Mouse (Mus musculus): ENCODE measurements at regions not wholly inside any gene's neighbourhood (a gene's known extent, or its start where the extent isn't known, plus 50 kb on each side); places are given as distances from the start of the nearest gene placed in this dataset.

DNA sequence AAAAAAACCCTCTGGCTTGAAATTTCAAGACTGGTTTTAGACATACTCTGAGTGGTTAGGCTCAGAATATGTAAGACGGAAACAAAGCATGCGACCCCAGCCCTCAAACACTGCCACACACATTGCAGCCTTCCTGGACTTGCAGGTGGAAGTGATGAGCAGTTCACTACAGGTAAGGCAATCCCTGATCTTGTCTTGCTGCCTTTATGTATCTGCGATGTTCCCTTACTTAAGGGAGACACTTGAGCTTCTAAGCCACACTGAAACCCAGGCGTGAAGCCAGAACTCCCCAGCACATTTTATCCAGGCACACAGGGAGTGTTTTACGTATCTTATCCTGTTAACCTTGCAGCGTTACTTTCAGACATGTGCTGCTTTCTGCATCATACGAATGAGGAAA, 342.9 kb downstream of the Rnf144a start:
- TF ChIP-seq POLR2A (IDR thresholded peaks at IDR 0.05; ENCODE audit: insufficient read depth, low read depth, low read length) (no peak), CTCF (IDR thresholded peaks at IDR 0.05) (no peak)
